Mouse (Mus musculus) urinary bladder, postnatal 25 days (tissue): ENCODE measurements at regions not wholly inside any gene's neighbourhood (a gene's known extent, or its start where the extent isn't known, plus 50 kb on each side); places are given as distances from the start of the nearest gene placed in this dataset.
"Not testable (repeated sequence)": the region's sequence is repeated elsewhere in the genome, so short reads cannot be mapped to it uniquely, and the experiment has no call there.

ENCODE experiments used
- DNase-seq: peaks from one replicate; pipeline ENCODE4 v3.0.0; 2022; ENCODE audit warnings: low spot score

- DNase-seq, result no peak
Observed at GRCm38 (mm10) chr14:86197864-86198263, 943.2 kb downstream of the Diaph3 start.

DNA sequence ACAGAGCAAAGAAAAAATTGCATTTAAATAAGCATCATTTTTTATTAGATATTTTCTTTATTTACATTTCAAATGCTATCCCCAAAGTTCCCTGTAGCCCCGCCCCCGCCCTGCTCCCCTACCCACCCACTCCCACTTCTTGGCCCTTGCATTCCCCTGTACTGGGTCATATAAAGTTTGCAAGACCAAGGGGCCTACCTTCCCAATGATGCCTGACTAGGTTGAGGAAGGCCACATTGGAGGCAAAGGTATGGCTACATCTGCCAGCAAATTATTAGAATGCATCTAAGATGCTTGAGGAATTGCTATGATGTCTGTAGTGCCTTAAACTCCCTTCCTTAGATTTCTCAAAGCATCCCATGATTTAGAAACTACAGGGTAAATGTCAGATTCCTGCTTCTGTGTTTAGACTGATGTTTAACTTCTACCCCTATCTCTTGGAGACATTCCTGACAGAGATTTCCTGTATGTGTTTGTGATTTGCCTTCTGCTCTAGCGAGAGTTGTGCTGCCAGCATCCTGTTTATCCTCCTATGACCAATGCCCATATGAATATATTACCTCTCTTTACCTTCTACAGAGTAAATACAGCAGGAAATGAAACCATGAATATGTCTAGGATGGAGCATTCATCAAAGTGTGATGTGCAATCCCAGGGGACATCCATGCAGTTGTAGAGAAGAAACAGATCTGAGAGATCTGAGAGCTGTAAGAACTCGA, 956.2 kb downstream of the Diaph3 start:
- no peak for DNase-seq

DNA sequence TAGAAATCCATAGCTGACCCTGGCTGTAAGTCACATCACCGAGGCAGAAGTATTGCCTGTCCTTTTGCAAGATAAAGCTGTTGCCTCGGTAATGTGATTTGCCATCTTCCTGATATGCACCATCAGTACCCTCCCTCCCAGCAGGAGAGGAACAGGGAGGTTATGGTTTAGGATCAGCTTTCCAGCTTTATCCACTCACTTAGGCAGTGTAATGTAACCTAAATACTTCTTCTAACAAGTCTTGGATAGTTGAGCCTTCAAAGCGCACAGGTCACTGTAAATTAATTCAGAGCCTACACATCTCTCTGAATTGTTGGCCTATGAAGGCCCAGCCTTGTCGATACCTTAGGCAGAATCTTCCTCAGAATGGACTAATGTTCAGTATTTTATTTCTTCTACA, 962.5 kb downstream of the Diaph3 start:
- DNase-seq, result no peak

DNA sequence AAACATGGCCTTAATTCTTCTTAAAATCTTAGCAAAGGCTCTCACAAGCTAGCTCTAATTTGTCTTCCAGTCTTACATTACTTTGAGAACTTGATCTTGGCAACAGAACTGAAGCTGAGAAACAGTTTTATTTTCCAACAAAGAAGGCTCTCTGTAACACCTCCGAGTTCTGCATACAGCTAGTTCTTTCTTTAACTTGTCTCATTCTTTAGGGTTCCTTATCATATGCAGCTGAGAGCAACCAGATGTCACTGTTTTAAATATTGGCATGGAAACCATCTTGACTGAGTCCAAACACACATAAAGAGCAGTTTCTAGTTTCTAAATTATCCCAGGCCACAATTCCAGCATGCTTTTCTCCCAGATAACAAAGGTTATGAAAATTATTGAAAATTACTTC, 969.9 kb downstream of the Diaph3 start:
- DNase-seq, result no peak

DNA sequence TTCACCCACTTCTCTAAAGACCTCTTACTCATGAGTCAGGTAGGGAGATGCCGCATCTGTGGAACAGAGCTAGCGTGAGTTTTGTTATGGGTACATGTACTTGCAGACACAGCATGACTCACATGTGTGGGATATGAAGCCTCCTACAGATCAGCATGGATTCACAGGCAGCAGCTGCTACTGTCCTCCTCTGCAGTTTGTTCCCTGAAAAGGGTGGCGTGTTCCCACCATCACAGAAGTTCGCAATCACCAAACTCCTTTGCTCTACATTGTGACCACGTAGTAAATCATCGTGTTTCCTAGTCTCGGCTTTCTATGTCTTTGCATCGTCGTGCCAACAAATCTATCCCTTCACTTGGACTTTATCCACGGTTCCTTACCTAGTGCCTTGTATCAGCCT, 981.9 kb downstream of the Diaph3 start:
- DNase-seq, result no peak

DNA sequence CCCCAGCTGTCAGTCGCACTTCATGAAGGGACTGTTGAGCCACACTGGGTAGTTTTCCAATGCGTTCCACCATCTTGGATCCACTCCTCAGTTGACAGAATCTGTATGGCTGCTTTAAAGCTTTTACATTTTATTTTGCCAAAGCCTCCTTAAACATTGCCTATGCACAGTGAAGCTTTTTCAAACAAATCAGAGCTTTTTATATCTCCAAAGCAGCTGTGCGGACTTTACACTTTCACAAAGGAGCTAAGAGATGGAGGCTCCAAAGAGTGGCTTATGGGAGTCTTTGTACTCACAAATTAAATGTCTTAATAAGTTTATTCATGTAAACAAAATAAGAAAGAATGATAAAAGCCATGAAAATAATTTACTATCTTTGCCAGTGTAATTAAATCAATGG, 986.3 kb downstream of the Diaph3 start:
- DNase-seq, result no peak

DNA sequence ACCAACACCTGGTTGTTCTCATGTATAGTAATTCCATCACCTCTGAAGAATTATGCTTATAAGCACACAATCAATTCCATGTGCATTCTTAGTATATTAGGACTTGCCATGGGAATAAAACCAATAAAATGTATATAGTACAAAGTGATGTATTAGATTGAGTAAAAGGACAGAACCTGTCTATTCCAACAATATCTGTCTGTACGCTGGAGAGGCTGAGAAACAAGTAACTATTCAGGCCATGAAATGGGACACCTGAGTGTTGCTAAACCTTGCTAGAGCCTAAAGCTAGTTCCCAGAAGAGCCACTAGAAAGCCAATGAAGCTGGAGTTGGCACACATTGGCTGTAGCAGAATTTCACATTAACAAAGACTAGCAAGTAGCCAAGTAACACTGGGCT, 989.8 kb downstream of the Diaph3 start:
- no peak for DNase-seq

- no peak for DNase-seq
Observed at GRCm38 (mm10) chr14:86150329-86150866, 990.6 kb downstream of the Diaph3 start.

DNA sequence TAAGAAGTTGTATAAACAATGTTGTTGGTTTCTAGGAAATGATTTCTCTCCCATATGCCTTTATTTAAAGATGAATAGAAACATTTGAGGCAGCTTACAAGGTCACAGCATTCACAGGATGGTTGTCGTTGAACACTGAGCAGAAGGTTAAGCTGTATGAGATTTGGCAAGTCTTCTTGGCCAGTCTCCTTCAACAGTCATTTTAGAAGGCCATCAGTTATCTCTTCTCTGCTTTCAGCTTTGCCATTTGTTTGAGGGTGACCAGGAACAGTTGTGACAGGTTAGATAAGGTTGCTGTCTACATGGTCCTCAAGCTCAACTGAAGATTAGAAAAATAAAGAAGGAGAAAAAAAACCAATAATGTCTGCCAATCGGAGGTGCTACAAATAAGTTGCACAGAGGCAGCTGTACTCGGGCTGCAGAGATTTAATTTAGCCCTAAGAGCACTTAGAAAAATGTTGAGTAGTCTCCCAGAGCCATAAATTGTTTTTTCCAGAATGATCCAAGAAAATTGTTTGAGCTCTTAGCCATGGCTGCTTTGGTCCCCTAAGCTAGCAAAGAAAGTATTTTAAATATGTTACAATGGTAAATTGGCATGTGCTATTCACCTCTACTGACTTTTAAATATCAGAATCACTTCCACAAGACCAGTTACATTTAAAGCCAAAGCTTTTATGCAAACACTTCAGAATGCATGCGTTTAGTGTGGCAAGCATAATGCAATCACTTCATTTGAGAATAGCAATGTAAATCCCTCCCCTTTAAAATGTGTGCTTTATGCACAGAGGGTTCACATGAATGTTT, 1025.6 kb downstream of the Diaph3 start:
- no peak for DNase-seq

- DNase-seq, result no peak
Observed at GRCm38 (mm10) chr14:86101497-86101896, 1039.5 kb downstream of the Diaph3 start.

GRCm38 (mm10) chr14:86070313-86071100, 1070.5 kb downstream of the Diaph3 start:
- no peak for DNase-seq

DNA sequence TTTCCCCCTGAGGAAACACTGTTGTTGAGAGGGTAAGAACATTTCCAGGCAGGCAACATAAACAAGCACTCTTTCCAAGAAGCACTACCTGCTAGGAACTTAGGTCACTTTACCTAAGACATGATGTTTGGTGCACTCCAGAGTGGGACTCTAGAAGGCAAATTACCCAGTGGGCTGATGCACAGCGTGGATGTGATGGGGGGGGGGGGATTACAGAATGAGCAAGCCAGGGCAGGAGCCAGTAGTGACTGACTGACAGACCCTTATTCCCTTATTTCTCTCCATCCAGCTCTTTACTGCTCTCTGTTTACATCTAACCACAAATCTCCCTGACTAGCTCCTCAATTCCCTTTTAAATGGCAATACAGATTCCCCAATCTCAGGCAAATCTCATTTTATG, 1071.7 kb downstream of the Diaph3 start:
- DNase-seq, result no peak

DNA sequence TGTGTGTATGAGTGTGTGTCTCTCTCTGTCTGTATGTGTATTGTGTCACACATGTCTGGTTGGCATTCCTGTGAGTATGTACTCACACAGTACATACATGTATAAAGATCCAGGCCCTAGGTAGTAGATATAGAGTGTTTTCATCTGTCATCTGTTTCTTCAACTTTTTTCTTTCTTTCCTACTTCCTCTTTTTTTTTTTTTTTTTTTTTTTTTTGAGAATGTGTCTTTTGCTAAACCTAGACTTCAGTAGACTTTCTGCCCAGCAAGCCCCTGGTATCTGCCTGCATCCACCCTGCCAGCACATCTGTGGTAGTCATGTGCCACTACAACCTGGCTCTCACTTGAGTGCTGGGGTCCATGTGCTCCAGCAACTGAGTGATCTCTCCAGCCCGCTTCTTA, 1073.3 kb downstream of the Diaph3 start:
- no peak for DNase-seq

DNA sequence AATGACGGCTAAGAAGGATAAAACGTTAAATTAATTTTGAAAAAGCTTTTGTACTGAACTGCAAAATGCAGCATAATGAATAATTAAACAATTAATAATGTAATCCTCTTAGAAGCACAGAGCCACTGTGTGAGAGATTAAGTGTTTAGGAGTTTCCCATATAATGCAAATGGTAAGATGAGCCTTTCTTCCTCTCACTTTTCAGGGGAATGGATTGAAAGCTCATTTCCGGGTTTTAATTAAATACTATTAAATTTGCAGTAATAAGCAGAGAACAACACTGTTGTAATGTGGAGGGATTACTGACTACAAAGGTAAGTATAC, 1077.5 kb downstream of the Diaph3 start:
- no peak for DNase-seq

GRCm38 (mm10) chr14:86062885-86063619, 1078.0 kb downstream of the Diaph3 start:
- no peak for DNase-seq

DNA sequence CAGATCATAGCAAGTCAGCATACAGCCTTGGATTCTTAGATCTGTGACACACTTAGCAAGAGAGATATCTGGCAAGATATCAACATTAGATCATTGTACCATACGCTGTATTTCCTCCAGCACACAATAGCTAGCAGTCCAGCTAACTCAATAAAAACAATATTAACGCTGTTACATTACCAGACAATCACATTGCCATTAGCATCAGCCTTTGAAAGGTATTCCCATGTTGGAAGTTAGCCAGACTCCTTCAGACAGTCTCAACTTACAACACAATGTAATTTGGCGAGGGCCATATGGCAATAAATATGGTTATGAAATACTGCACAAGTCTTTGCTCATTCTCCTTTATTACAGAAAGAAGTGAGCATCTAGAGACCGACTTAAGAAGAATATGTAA, 1084.0 kb downstream of the Diaph3 start:
- no peak for DNase-seq

- DNase-seq, result no peak
Observed at GRCm38 (mm10) chr14:86054668-86055067, 1086.4 kb downstream of the Diaph3 start.

DNA sequence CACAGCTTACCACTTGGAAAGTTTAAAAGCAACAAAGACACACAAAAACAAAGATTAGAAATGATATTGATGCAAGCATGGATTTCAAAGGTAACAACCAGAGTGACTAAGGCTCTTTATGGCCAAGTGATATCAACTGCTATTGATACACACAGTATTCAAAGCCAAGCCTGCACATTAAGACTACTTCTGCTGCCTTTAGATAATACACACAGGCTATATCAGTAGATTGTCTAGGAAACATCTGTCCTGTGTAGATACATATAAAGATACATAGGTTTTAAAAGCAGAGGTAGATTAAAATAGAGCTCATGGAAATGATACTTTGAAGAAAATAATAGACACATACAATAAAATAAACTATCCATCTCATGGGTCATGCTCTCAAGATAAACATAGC, 1111.6 kb downstream of the Diaph3 start:
- DNase-seq, result no peak

DNA sequence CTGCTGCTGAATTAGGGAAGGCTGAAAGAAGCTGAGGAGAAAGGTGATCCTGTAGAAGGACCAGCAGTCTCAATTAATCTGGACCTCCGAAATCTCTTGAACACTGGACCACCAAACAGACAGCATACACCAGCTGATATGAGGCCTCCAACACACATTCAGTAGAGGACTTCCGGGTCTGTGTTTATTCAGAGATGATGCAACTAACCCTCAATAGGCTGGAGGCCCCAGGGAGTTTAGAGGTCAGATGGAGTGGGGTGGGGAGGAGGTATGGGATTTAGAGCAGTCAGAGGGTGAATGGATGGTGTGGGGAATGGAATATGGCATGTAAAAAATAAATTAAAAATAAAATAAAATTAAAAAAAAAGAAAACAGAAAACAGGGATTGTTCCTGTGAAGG, 1123.4 kb downstream of the Diaph3 start:
- not testable (repeated sequence) for DNase-seq
